Mouse (Mus musculus): ENCODE results near the gene Ralgps1.

GRCm38 (mm10) chr2:33351449-33351848, 19.8 kb downstream of the Ralgps1 start:
- TF ChIP-seq CTCF (IDR thresholded peaks at IDR 0.05; ENCODE audit: borderline replicate concordance, control insufficient read depth, extremely low read depth, insufficient read depth, low read length, poor library complexity) = no peak
- no peak for TF ChIP-seq POLR2A (IDR thresholded peaks at IDR 0.05; ENCODE audit: control insufficient read depth, extremely low read depth, insufficient read depth, low read length, poor library complexity)

Data from thymus, adult 2 months (tissue).